Mouse (Mus musculus) erythroblast, adult 5-6 weeks (primary cell): ENCODE data around the gene Rbm12. TPM values are rescaled to one million over a fixed set of nuclear protein-coding genes. Genes with fewer than 3 reads are reported as not detected.

Experiments used
- ATAC-seq: replicated peaks from 2 replicates; pipeline ENCODE4 v1.8.0; 2016; ENCODE audit warnings: moderate number of reproducible peaks, mild to moderate bottlenecking, moderate TSS enrichment, inconsistent platforms; ENCODE audit not compliant: poor library complexity, low FRiP score, severe bottlenecking
- total RNA-seq, 2 experiments: library from RNA; stranded (forward) in 1 of 2; stranded (reverse) in 1 of 2; fragments of 150-400 nt in 1 of 2; fragments of 200-764, 138-1000 nt in 1 of 2; gene quantifications; 2 replicates each; pipeline versions ENCODE4 v1.2.3 to v1.2.4; 2015 to 2017; ENCODE audit warnings: low replicate concordance in 2 of 2

Gene Rbm12
- total RNA-seq, 2 experiments from 2014 or later = 9.5 to 22.7 TPM

DNA sequence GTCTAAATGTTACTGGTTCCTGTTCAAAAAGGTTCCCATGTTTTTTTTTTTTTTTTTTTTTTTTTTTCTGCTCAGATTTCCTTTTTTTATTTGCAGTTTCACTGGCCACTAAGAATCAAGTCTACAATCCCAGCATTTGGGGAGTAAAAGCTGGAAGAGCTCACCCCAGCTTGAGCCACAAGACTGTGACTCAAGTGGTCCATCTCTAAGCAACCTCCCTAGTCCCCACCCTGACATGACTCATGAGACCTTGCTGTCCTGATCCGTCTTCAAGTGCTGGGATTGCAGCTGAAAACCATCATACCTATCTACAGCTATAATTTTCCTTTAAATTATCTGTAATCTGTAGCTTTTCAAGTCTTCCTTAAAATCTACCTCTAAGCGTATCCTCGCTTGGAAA, 27.2 kb downstream of the Rbm12 start:
- no peak for ATAC-seq

- no peak for ATAC-seq
These were observed 31.4 kb downstream of the Rbm12 start for GRCm38 (mm10) chr2:156080391-156080790.

- no peak for ATAC-seq
These were observed 32.1 kb downstream of the Rbm12 start for GRCm38 (mm10) chr2:156079674-156080073.

- no peak for ATAC-seq
These were observed 32.6 kb downstream of the Rbm12 start for GRCm38 (mm10) chr2:156079183-156079560.

DNA sequence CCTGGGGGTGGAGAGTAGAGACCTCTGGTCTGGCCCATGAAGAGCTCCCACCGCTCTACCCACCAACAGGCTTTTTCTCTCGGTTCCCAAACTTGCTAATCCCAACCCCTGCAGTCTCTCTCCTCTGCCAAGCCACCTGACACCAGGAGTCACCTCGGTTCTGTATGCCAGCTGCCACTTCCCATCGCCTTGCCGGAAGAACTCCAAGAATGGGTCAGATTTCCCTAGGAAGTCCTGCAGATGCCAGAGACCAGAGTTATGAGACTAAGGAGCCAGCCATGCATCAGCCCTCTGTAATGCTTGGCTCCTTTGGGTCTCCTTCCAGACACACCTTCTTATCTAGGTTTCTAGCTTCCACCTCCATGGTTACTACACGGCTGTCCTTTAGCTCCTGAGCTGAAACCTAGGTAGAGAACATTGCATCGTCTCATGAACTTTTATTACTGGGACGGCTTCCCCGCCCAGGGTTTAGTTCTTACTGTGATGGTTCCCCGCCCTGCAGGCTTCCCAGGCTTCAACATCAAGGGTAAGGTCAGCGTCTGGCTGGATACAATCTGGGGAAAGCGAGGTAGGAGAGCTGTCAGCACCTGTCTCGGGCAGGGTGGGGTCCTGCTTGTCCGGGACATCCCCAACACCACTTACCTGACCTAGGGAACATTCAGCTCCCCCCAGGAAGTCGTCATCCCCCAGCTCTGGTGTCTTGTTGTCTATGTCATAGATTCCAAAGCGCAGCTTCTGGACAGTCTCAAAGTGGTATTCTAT, 33.2 kb downstream of the Rbm12 start:
- ATAC-seq = no peak

- no peak for ATAC-seq
These were observed 34.3 kb downstream of the Rbm12 start for GRCm38 (mm10) chr2:156077461-156077860.

- no peak for ATAC-seq
These were observed 38.1 kb downstream of the Rbm12 start for GRCm38 (mm10) chr2:156073725-156074124.

DNA sequence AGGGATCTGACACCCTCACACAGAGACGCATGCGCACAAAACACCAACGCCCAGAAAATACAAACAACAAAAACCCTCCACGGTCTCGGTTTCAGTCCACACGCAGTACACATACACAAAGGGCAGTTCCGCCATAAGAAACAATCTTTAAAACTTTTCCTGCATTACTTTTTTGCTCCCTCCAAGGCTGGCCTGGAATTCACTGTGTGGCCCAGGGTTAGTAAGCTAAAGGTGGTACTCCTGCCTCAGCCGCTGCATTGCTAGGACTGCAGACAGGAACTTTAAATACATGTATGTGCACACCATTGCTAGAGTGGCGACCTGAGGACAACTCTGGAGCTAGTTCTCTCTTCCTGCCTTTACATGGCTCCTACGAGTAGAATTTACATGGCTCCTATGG, 40.5 kb downstream of the Rbm12 start:
- ATAC-seq = no peak

- ATAC-seq = no peak
These were observed 43.9 kb downstream of the Rbm12 start for GRCm38 (mm10) chr2:156067916-156068315.

DNA sequence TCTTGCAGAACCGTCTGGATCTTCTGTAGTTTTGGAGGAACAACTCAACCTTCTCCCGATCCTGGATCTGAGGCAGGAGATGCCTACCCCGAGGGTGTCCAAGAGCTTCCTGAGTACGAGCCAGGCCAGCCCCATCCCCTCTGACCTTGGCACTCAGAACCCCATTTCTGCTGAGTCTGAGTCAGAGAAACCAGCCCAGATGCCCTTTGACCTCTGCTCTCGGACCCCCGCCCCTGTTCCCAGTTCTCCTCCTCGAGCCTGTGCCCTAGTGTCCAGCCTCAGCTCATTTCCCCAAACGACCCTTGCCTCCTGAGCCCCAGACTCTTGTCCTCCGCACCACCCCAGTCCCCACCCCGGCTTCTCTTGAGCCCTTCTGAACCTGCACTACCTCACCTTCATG, 45.7 kb downstream of the Rbm12 start:
- no peak for ATAC-seq

DNA sequence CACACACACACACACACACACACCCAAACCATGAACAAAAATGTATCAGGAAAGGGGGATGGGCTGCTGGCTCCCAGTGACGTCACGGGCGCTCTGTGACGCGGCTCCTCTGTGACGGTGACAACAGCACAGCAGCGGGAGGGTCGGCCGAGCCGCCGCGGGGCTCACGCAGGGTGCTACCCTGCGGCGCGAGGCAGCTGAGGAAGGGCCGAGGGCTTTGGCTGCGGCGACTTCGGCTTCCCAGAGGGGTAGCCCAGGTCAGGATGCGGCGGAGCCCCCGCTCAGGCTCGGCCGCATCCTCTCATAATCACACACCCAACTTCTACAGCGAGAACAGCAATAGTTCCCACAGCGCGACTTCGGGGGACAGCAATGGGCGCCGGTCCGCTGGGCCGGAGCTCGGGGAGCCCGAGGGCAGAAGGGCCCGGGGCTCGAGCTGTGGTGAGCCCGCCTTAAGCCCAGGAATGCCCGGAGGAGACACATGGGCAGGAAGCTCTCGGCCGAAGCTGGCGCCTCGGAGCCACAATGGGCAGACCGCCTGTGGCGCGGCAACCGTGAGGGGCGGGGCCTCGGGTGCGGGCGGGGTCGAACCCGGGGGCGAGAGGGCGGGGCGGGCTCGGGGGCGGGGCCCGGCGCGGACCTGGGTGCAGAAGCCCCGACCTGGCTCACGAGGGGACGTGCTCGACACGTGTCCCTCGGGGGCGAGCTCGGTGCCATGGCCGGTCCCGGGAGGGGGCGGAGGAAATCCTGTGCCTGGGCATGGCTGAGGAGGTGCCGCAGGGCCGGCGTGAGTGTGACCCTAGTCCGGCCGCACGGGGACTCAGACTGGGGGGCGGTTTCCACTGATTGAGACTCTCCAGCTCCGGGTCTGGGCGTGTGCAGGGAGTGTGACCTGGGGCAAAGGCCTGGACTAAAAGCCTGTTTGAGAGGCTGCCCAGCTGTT, 46.4 kb downstream of the Rbm12 start, which contains the start of gene Spag4:
TSS of gene Spag4 (plus strand) at position 77 of the 943 bp plus-strand sequence.
- ATAC-seq = peak; percentile 62

DNA sequence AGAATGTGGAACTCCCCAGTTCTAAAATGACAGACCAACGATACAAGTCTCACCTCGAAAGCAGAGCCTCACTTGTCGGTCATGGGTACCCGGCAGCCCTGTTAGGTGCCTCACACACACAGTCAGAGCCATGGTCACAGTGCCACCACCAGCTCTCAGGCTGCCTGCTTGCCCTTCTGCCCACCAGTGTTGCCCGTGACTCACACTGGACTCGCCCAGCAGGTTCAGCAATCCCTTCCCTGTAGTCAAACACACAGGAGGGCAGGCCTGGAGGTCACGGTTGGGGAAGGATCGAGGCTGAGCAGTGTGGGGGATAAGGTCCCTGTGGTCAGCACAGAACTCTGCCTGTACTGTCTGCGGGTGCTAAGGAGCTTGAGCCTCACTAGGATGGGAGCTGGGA, 59.0 kb downstream of the Rbm12 start, which contains the start of gene Fer1l4:
TSS of gene Fer1l4 (minus strand) at position 132 of the 400 bp plus-strand sequence.
- no peak for ATAC-seq

DNA sequence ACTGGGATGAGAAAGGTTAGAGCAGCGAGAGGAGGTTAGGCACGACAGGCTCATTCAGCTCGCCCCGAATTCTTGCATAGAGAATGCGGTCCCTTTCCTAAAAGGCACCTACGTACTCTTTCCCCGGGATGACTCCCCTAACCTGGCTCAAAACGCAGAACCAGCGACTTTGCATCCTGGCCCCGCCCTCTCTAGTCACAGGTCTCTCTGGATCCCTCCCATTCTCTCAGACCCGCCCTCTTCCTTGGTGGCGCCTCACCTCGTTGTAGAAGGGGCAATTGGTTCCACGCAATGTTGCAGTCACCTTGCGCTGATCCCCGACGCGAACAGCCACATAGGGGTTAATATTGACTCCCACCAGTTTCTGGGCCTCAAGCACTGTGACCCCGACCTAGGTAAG, 63.8 kb downstream of the Rbm12 start:
- no peak; the same call in 1 of the 2 replicates for ATAC-seq

- no peak for ATAC-seq
These were observed 68.9 kb downstream of the Rbm12 start for GRCm38 (mm10) chr2:156042903-156043302.

Other genes with a start within 250 kb of the Rbm12 start
- gene Uqcc1, start 181.7 kb downstream of the Rbm12 start, total RNA-seq (2015; ENCODE audit: low replicate concordance) = 6.7 and 7.9 TPM in 2 replicates
- 4.3 and 8.2 TPM in 2 replicates for gene Uqcc1, start 181.7 kb downstream of the Rbm12 start, total RNA-seq (2017; ENCODE audit: low replicate concordance)
- not detected in 2 replicates for gene Gm15557, start 171.2 kb downstream of the Rbm12 start, total RNA-seq (2015; ENCODE audit: low replicate concordance)
- not detected in 2 replicates for gene Gm15557, start 171.2 kb downstream of the Rbm12 start, total RNA-seq (2017; ENCODE audit: low replicate concordance)
- gene Gdf5, start 166.6 kb downstream of the Rbm12 start, total RNA-seq (2015; ENCODE audit: low replicate concordance) = not detected in 2 replicates
- gene Gdf5, start 166.6 kb downstream of the Rbm12 start, total RNA-seq (2017; ENCODE audit: low replicate concordance) = not detected in 2 replicates
- gene Cep250, start 155.5 kb downstream of the Rbm12 start, total RNA-seq (2015; ENCODE audit: low replicate concordance) = 2.7 and 4.0 TPM in 2 replicates
- gene Cep250, start 155.5 kb downstream of the Rbm12 start, total RNA-seq (2017; ENCODE audit: low replicate concordance) = 8.5 and 11.7 TPM in 2 replicates
- not detected in 2 replicates for gene 6430550D23Rik, start 104.0 kb downstream of the Rbm12 start, total RNA-seq (2015; ENCODE audit: low replicate concordance)
- 1.4 TPM in 1 of 2 replicates, not detected in the other for gene 6430550D23Rik, start 104.0 kb downstream of the Rbm12 start, total RNA-seq (2017; ENCODE audit: low replicate concordance)
- gene Ergic3, start 103.9 kb downstream of the Rbm12 start, total RNA-seq (2015; ENCODE audit: low replicate concordance) = 52.0 and 98.0 TPM in 2 replicates
- 11.4 and 17.8 TPM in 2 replicates for gene Ergic3, start 103.9 kb downstream of the Rbm12 start, total RNA-seq (2017; ENCODE audit: low replicate concordance)
- not detected in 2 replicates for gene Fer1l4, start 59.0 kb downstream of the Rbm12 start, total RNA-seq (2015; ENCODE audit: low replicate concordance)
- not detected in 2 replicates for gene Fer1l4, start 59.0 kb downstream of the Rbm12 start, total RNA-seq (2017; ENCODE audit: low replicate concordance)
- not detected in 2 replicates for gene Spag4, start 46.8 kb downstream of the Rbm12 start, total RNA-seq (2015; ENCODE audit: low replicate concordance)
- gene Spag4, start 46.8 kb downstream of the Rbm12 start, total RNA-seq (2017; ENCODE audit: low replicate concordance) = not detected in 2 replicates
- gene Cpne1, start within 50 bp of the Rbm12 start, total RNA-seq (2015; ENCODE audit: low replicate concordance) = 13.2 and 13.6 TPM in 2 replicates
- 6.4 and 16.7 TPM in 2 replicates for gene Cpne1, start within 50 bp of the Rbm12 start, total RNA-seq (2017; ENCODE audit: low replicate concordance)
- gene Gm28036, start 15.1 kb upstream of the Rbm12 start, total RNA-seq (2015; ENCODE audit: low replicate concordance) = 0.42 and 15.8 TPM in 2 replicates
- 5.3 and 14.0 TPM in 2 replicates for gene Gm28036, start 15.1 kb upstream of the Rbm12 start, total RNA-seq (2017; ENCODE audit: low replicate concordance)
- 25.4 and 29.3 TPM in 2 replicates for gene Romo1, start 32.1 kb upstream of the Rbm12 start, total RNA-seq (2015; ENCODE audit: low replicate concordance)
- 12.7 TPM in 1 of 2 replicates, not detected in the other for gene Romo1, start 32.1 kb upstream of the Rbm12 start, total RNA-seq (2017; ENCODE audit: low replicate concordance)
- gene Nfs1, start 32.2 kb upstream of the Rbm12 start, total RNA-seq (2015; ENCODE audit: low replicate concordance) = 6.3 and 17.8 TPM in 2 replicates
- gene Nfs1, start 32.2 kb upstream of the Rbm12 start, total RNA-seq (2017; ENCODE audit: low replicate concordance) = 12.8 and 13.7 TPM in 2 replicates
- gene Rbm39, start 68.3 kb upstream of the Rbm12 start, total RNA-seq (2015; ENCODE audit: low replicate concordance) = 528 and 548 TPM in 2 replicates
- gene Rbm39, start 68.3 kb upstream of the Rbm12 start, total RNA-seq (2017; ENCODE audit: low replicate concordance) = 550 and 778 TPM in 2 replicates
- gene Phf20, start 84.5 kb upstream of the Rbm12 start, total RNA-seq (2015; ENCODE audit: low replicate concordance) = 12.7 and 13.6 TPM in 2 replicates
- 7.1 and 15.3 TPM in 2 replicates for gene Phf20, start 84.5 kb upstream of the Rbm12 start, total RNA-seq (2017; ENCODE audit: low replicate concordance)
- 0.38 and 1.0 TPM in 2 replicates for gene Cnbd2, start 200.3 kb upstream of the Rbm12 start, total RNA-seq (2015; ENCODE audit: low replicate concordance)
- gene Cnbd2, start 200.3 kb upstream of the Rbm12 start, total RNA-seq (2017; ENCODE audit: low replicate concordance) = 1.4 TPM in 1 of 2 replicates, not detected in the other
- 2.3 TPM in 1 of 2 replicates, not detected in the other for gene Scand1, start 200.7 kb upstream of the Rbm12 start, total RNA-seq (2015; ENCODE audit: low replicate concordance)
- gene Scand1, start 200.7 kb upstream of the Rbm12 start, total RNA-seq (2017; ENCODE audit: low replicate concordance) = 1.9 and 16.4 TPM in 2 replicates